Mouse (Mus musculus): ENCODE measurements at regions not wholly inside any gene's neighbourhood (a gene's known extent, or its start where the extent isn't known, plus 50 kb on each side); places are given as distances from the start of the nearest gene placed in this dataset.
A peak's percentile ranks its signal among the peaks of the same experiment; 100 is the strongest.

- ATAC-seq (ENCODE audit: insufficient read depth, low FRiP score), result no peak
- Histone ChIP-seq H3K9me3 (replicated peaks; ENCODE audit: control insufficient read depth, low read length) (no peaks in the 10 kb centered on the region), H3K27ac (ENCODE audit: low read length) (no peak overlapping the region), H3K4me2 (ENCODE audit: low read depth, low read length) (no peak overlapping the region), H3K27me3 (ENCODE audit: control insufficient read depth, insufficient read depth, low read length) (no peaks in the 10 kb centered on the region), H3K4me3 (replicated peaks; ENCODE audit: low read length) (no peak overlapping the region), H3K9ac (ENCODE audit: low read length) (no peak overlapping the region), H3K36me3 (ENCODE audit: control insufficient read depth, insufficient read depth, low read length) (no peaks in the 10 kb centered on the region), H3K4me1 (ENCODE audit: control insufficient read depth, insufficient read depth, low read length) (no peaks in the 10 kb centered on the region)
- WGBS, result 59% methylated on average over 4 of the region's 4 CpGs
Measured at GRCm38 (mm10) chr8:127704406-127704805, 640.7 kb downstream of the Pard3 start.

GRCm38 (mm10) chr8:127706051-127706835 lies 642.5 kb downstream of the Pard3 start:
- ATAC-seq (ENCODE audit: insufficient read depth, low FRiP score), result no peak
- H3K4me2 ChIP-seq (ENCODE audit: low read depth, low read length), result no peak overlapping the region
- H3K4me1 ChIP-seq (ENCODE audit: control insufficient read depth, insufficient read depth, low read length), result no peaks in the 10 kb centered on the region
- no peaks in the 10 kb centered on the region for H3K36me3 ChIP-seq (ENCODE audit: control insufficient read depth, insufficient read depth, low read length)
- no peak overlapping the region for H3K27ac ChIP-seq (ENCODE audit: low read length)
- WGBS, result 60% methylated on average over 16 of the region's 16 CpGs
- no peak overlapping the region for H3K9ac ChIP-seq (ENCODE audit: low read length)
- H3K9me3 ChIP-seq (replicated peaks; ENCODE audit: control insufficient read depth, low read length), result no peaks in the 10 kb centered on the region
- no peak overlapping the region for H3K4me3 ChIP-seq (replicated peaks; ENCODE audit: low read length)
- no peaks in the 10 kb centered on the region for H3K27me3 ChIP-seq (ENCODE audit: control insufficient read depth, insufficient read depth, low read length)

- no peaks in the 10 kb centered on the region for H3K4me1 ChIP-seq (ENCODE audit: control insufficient read depth, insufficient read depth, low read length)
- no peak overlapping the region for H3K27ac ChIP-seq (ENCODE audit: low read length)
- no peaks in the 10 kb centered on the region for H3K27me3 ChIP-seq (ENCODE audit: control insufficient read depth, insufficient read depth, low read length)
- no peak overlapping the region for H3K4me2 ChIP-seq (ENCODE audit: low read depth, low read length)
- no peaks in the 10 kb centered on the region for H3K36me3 ChIP-seq (ENCODE audit: control insufficient read depth, insufficient read depth, low read length)
- no peak for ATAC-seq (ENCODE audit: insufficient read depth, low FRiP score)
- WGBS, result 86% methylated on average over 5 of the region's 5 CpGs
- H3K9ac ChIP-seq (ENCODE audit: low read length), result no peak overlapping the region
- no peak overlapping the region for H3K4me3 ChIP-seq (replicated peaks; ENCODE audit: low read length)
- no peaks in the 10 kb centered on the region for H3K9me3 ChIP-seq (replicated peaks; ENCODE audit: control insufficient read depth, low read length)
Measured at GRCm38 (mm10) chr8:127709439-127709838, 645.7 kb downstream of the Pard3 start.

GRCm38 (mm10) chr8:127715097-127715496 lies 643.3 kb upstream of the Nrp1 start:
- 93% methylated on average over 1 of the region's 1 CpGs for WGBS

GRCm38 (mm10) chr8:127717969-127718368 lies 640.4 kb upstream of the Nrp1 start:
- Histone ChIP-seq H3K4me3 (replicated peaks; ENCODE audit: low read length) (no peak overlapping the region), H3K9ac (ENCODE audit: low read length) (no peak overlapping the region), H3K27me3 (ENCODE audit: control insufficient read depth, insufficient read depth, low read length) (no peaks in the 10 kb centered on the region), H3K36me3 (ENCODE audit: control insufficient read depth, insufficient read depth, low read length) (no peaks in the 10 kb centered on the region), H3K27ac (ENCODE audit: low read length) (no peak overlapping the region), H3K4me1 (ENCODE audit: control insufficient read depth, insufficient read depth, low read length) (peaks cover 9% of the 10 kb centered on the region; the same call in 1 of the 2 replicates), H3K9me3 (replicated peaks; ENCODE audit: control insufficient read depth, low read length) (no peaks in the 10 kb centered on the region), H3K4me2 (ENCODE audit: low read depth, low read length) (no peak overlapping the region)
- no peak for ATAC-seq (ENCODE audit: insufficient read depth, low FRiP score)

More at GRCm38 (mm10) chr8:127715097-127715496, 643.3 kb upstream of the Nrp1 start:
- no peak for ATAC-seq (ENCODE audit: insufficient read depth, low FRiP score)
- H3K27ac ChIP-seq (ENCODE audit: low read length), result no peak overlapping the region
- no peak overlapping the region for H3K9ac ChIP-seq (ENCODE audit: low read length)
- no peaks in the 10 kb centered on the region for H3K27me3 ChIP-seq (ENCODE audit: control insufficient read depth, insufficient read depth, low read length)
- no peak overlapping the region for H3K4me2 ChIP-seq (ENCODE audit: low read depth, low read length)
- H3K9me3 ChIP-seq (replicated peaks; ENCODE audit: control insufficient read depth, low read length), result no peaks in the 10 kb centered on the region
- no peaks in the 10 kb centered on the region for H3K36me3 ChIP-seq (ENCODE audit: control insufficient read depth, insufficient read depth, low read length)
- peaks cover 4% of the 10 kb centered on the region; the same call in 1 of the 2 replicates for H3K4me1 ChIP-seq (ENCODE audit: control insufficient read depth, insufficient read depth, low read length)
- no peak overlapping the region for H3K4me3 ChIP-seq (replicated peaks; ENCODE audit: low read length)

- H3K9ac ChIP-seq (ENCODE audit: low read length), result no peak overlapping the region
- H3K4me3 ChIP-seq (replicated peaks; ENCODE audit: low read length), result no peak overlapping the region
- ATAC-seq (ENCODE audit: insufficient read depth, low FRiP score), result no peak
- H3K36me3 ChIP-seq (ENCODE audit: control insufficient read depth, insufficient read depth, low read length), result no peaks in the 10 kb centered on the region
- H3K27me3 ChIP-seq (ENCODE audit: control insufficient read depth, insufficient read depth, low read length), result no peaks in the 10 kb centered on the region
- WGBS, result 11% methylated on average over 6 of the region's 6 CpGs
- no peak overlapping the region for H3K27ac ChIP-seq (ENCODE audit: low read length)
- H3K4me1 ChIP-seq (ENCODE audit: control insufficient read depth, insufficient read depth, low read length), result peaks cover 9% of the 10 kb centered on the region; the same call in 1 of the 2 replicates
- H3K4me2 ChIP-seq (ENCODE audit: low read depth, low read length), result no peak overlapping the region
- no peaks in the 10 kb centered on the region for H3K9me3 ChIP-seq (replicated peaks; ENCODE audit: control insufficient read depth, low read length)
Measured at GRCm38 (mm10) chr8:127719881-127720280, 638.5 kb upstream of the Nrp1 start.

GRCm38 (mm10) chr8:127720593-127721290 lies 637.7 kb upstream of the Nrp1 start:
- Histone ChIP-seq H3K27me3 (ENCODE audit: control insufficient read depth, insufficient read depth, low read length) (no peaks in the 10 kb centered on the region), H3K4me1 (ENCODE audit: control insufficient read depth, insufficient read depth, low read length) (peaks cover 9% of the 10 kb centered on the region; the same call in 1 of the 2 replicates), H3K36me3 (ENCODE audit: control insufficient read depth, insufficient read depth, low read length) (no peaks in the 10 kb centered on the region), H3K4me2 (ENCODE audit: low read depth, low read length) (peak overlapping the region; percentile 8; the same call in 1 of the 2 replicates), H3K4me3 (replicated peaks; ENCODE audit: low read length) (no peak overlapping the region), H3K9me3 (replicated peaks; ENCODE audit: control insufficient read depth, low read length) (no peaks in the 10 kb centered on the region), H3K9ac (ENCODE audit: low read length) (no peak overlapping the region), H3K27ac (ENCODE audit: low read length) (no peak overlapping the region)
- WGBS, result 15% methylated on average over 6 of the region's 6 CpGs
- peak; percentile 77 for ATAC-seq (ENCODE audit: insufficient read depth, low FRiP score)

- Histone ChIP-seq H3K4me2 (ENCODE audit: low read depth, low read length) (no peak overlapping the region), H3K27ac (ENCODE audit: low read length) (no peak overlapping the region), H3K4me1 (ENCODE audit: control insufficient read depth, insufficient read depth, low read length) (peaks cover 9% of the 10 kb centered on the region; the same call in 1 of the 2 replicates), H3K36me3 (ENCODE audit: control insufficient read depth, insufficient read depth, low read length) (no peaks in the 10 kb centered on the region), H3K9ac (ENCODE audit: low read length) (no peak overlapping the region), H3K4me3 (replicated peaks; ENCODE audit: low read length) (no peak overlapping the region), H3K27me3 (ENCODE audit: control insufficient read depth, insufficient read depth, low read length) (no peaks in the 10 kb centered on the region), H3K9me3 (replicated peaks; ENCODE audit: control insufficient read depth, low read length) (no peaks in the 10 kb centered on the region)
- 52% methylated on average over 1 of the region's 1 CpGs for WGBS
- no peak for ATAC-seq (ENCODE audit: insufficient read depth, low FRiP score)
Measured at GRCm38 (mm10) chr8:127721624-127722023, 636.8 kb upstream of the Nrp1 start.

- no peak overlapping the region for H3K4me3 ChIP-seq (replicated peaks; ENCODE audit: low read length)
- H3K27ac ChIP-seq (ENCODE audit: low read length), result no peak overlapping the region
- no peaks in the 10 kb centered on the region for H3K9me3 ChIP-seq (replicated peaks; ENCODE audit: control insufficient read depth, low read length)
- H3K36me3 ChIP-seq (ENCODE audit: control insufficient read depth, insufficient read depth, low read length), result no peaks in the 10 kb centered on the region
- no peak overlapping the region for H3K9ac ChIP-seq (ENCODE audit: low read length)
- H3K4me2 ChIP-seq (ENCODE audit: low read depth, low read length), result no peak overlapping the region
- ATAC-seq (ENCODE audit: insufficient read depth, low FRiP score), result no peak
- no peaks in the 10 kb centered on the region for H3K27me3 ChIP-seq (ENCODE audit: control insufficient read depth, insufficient read depth, low read length)
- WGBS, result 92% methylated on average over 3 of the region's 3 CpGs
- H3K4me1 ChIP-seq (ENCODE audit: control insufficient read depth, insufficient read depth, low read length), result no peaks in the 10 kb centered on the region
Measured at GRCm38 (mm10) chr8:127734059-127734458, 624.3 kb upstream of the Nrp1 start.

Measured in stomach, embryonic 16.5 days (tissue).